ENCODE assay signal across 23 mouse cellular contexts in genomic region chr7:131036396-131036795, GRCm38 (mm10). TPM values are rescaled to one million over a fixed set of nuclear protein-coding genes. Genes with fewer than 3 reads are reported as not detected.
"Had no signal": no experiment of that assay in that cellular context is flagged by ENCODE, and none has a peak within 500 bp of the region (broad histone marks: within the 10 kb centered on the region; RNA-seq: fewer than 3 reads in every experiment).

No protein-coding gene starts in this region.

- DNase-seq: kidney, adult 11 months; kidney, adult 8-10 months; kidney, postnatal 10 days; kidney, postnatal 36 days; layer of hippocampus, postnatal 36 days; left cerebral cortex, postnatal 4 days; liver, postnatal 0 days; lung, embryonic 14.5 days; right cerebral cortex, postnatal 4 days; spleen, adult 18-20 months had no signal

RNA-seq across cellular contexts. Expression of gene Dmbt1, which starts 4.5 kb away (rescaled TPM):
- total RNA-seq: layer of hippocampus, adult 8-10 months; layer of hippocampus, postnatal 10 days; layer of hippocampus, postnatal 36 days; left cerebral cortex, adult 2 months; left cerebral cortex, postnatal 10 days; megakaryocyte, adult 5-6 weeks had no signal
- polyA plus RNA-seq: limb, embryonic 12.5 days; liver, embryonic 11.5 days; liver, embryonic 14.5 days; lung, embryonic 14.5 days; lung, postnatal 0 days; macrophage; midbrain, embryonic 12.5 days; neural tube, embryonic 11.5 days; neural tube, embryonic 14.5 days had no signal
